34 mouse cellular contexts compared by ENCODE assay signal in genomic region chr16:4796631-4797030, GRCm38 (mm10). TPM values are rescaled to one million over a fixed set of nuclear protein-coding genes. Genes with fewer than 3 reads are reported as not detected.
DNase-seq lines count a peak whose midpoint lies in the region; ATAC-seq and TF ChIP-seq lines count a peak whose summit lies in the region.
"Had no signal": no experiment of that assay in that cellular context is flagged by ENCODE, and none has a peak within 500 bp of the region (broad histone marks: within the 10 kb centered on the region; RNA-seq: fewer than 3 reads in every experiment).

No protein-coding gene starts in this region.

- H3K4me3 ChIP-seq in gastrocnemius, adult 2 months = no peak overlapping the region
- H3K4me3 ChIP-seq in lung, postnatal 0 days (ENCODE audit: low read depth, low read length) = no peak overlapping the region
- no peak overlapping the region for H3K4me3 ChIP-seq in lung, adult 2 months (replicated peaks; ENCODE audit: extremely low read depth, low read depth, low read length)
- H3K4me3 ChIP-seq in forebrain, embryonic 10.5 days = no peak overlapping the region
- H3K4me3 ChIP-seq: erythroblast, embryonic 14.5 days; forebrain, embryonic 13.5 days; heart, adult 2 months; heart, embryonic 15.5 days had no signal

- H3K4me2 ChIP-seq in lung, postnatal 0 days (replicated peaks; ENCODE audit: low read depth, low read length) = no peak overlapping the region
- H3K4me2 ChIP-seq: forebrain, embryonic 13.5 days; heart, embryonic 11.5 days; heart, embryonic 15.5 days; hindbrain, embryonic 14.5 days had no signal

- no peaks in the 10 kb centered on the region for H3K9me3 ChIP-seq in lung, postnatal 0 days (ENCODE audit: low read length)
- no peaks in the 10 kb centered on the region; the same call in 1 of the 2 replicates for H3K9me3 ChIP-seq in forebrain, embryonic 10.5 days
- H3K9me3 ChIP-seq: forebrain, embryonic 13.5 days; G1E; heart, embryonic 15.5 days had no signal

- no peak overlapping the region for H3K9ac ChIP-seq in lung, postnatal 0 days (replicated peaks; ENCODE audit: low read depth)
- H3K9ac ChIP-seq: forebrain, embryonic 13.5 days; heart, embryonic 15.5 days; hindbrain, embryonic 14.5 days had no signal

- no peak for TF ChIP-seq POLR2A in lung, adult 2 months (IDR thresholded peaks at IDR 0.05; ENCODE audit: borderline replicate concordance, extremely low read depth, low read depth, low read length)

- no peak for DNase-seq in gastrocnemius, adult 2 months
- DNase-seq in gastrocnemius, postnatal 36 days = no peak
- DNase-seq in lung, postnatal 0 days (ENCODE audit: low spot score) = peak; percentile 60
- DNase-seq in lung, adult 2 months = no peak
- DNase-seq in NIH3T3 (ENCODE audit: low read depth) = peak; percentile 62
- DNase-seq in forebrain, embryonic 10.5 days (ENCODE audit: extremely low spot score, low spot score) = no peak
- DNase-seq: adrenal gland, adult 8-10 months; adrenal gland, postnatal 25 days; B cell, adult 2 months; cerebellum, adult 11-12 months; cerebellum, adult 8-10 months; cerebellum, postnatal 10 days; cerebellum, postnatal 36 days; embryo, embryonic 11 days; gastrocnemius, postnatal 14 days; heart, adult 2 months; heart, postnatal 14 days; heart, postnatal 4 days; kidney, adult 18-20 months had no signal

- no peaks in the 10 kb centered on the region for H3K4me1 ChIP-seq in lung, postnatal 0 days (ENCODE audit: insufficient read depth, low read depth, low read length)
- H3K4me1 ChIP-seq in lung, adult 2 months (ENCODE audit: control insufficient read depth, insufficient read depth, low read length) = no peaks in the 10 kb centered on the region
- no peaks in the 10 kb centered on the region for H3K4me1 ChIP-seq in forebrain, embryonic 10.5 days
- H3K4me1 ChIP-seq: forebrain, embryonic 13.5 days; heart, embryonic 15.5 days had no signal

- no peak for TF ChIP-seq CTCF in gastrocnemius, adult 2 months (IDR thresholded peaks at IDR 0.05)
- no peak for TF ChIP-seq CTCF in lung, postnatal 0 days (IDR thresholded peaks at IDR 0.05)
- TF ChIP-seq CTCF in lung, adult 2 months (IDR thresholded peaks at IDR 0.05; ENCODE audit: insufficient read depth, low read length) = no peak

- intact Hi-C loops in gastrocnemius, adult 2 months (cut with DNase I) = loop anchor here (5.0 kb wide), 1 partner anchor 41 kb away; the partner anchor contains the start of gene 4930562C15Rik
- intact Hi-C loops in gastrocnemius, postnatal 36 days (cut with DNase I) = no loop called here

- no peak for TF ChIP-seq EP300 in lung, postnatal 0 days (IDR thresholded peaks at IDR 0.05)

- no peaks in the 10 kb centered on the region for H3K27me3 ChIP-seq in lung, postnatal 0 days (replicated peaks; ENCODE audit: insufficient read depth, low read length)
- no peaks in the 10 kb centered on the region for H3K27me3 ChIP-seq in forebrain, embryonic 10.5 days (ENCODE audit: poor library complexity, severe bottlenecking)
- H3K27me3 ChIP-seq: CH12.LX; forebrain, embryonic 13.5 days; heart, embryonic 15.5 days had no signal

- ATAC-seq in lung, postnatal 0 days = peak; percentile 59
- ATAC-seq: activated CD4-positive, CD25-positive, alpha-beta regulatory T cell, adult 4 months; forebrain, embryonic 13.5 days; forebrain, embryonic 16.5 days; hindbrain, postnatal 0 days; inflammation-experienced regulatory T-cells, adult 6 months; intestine, embryonic 16.5 days had no signal

- H3K36me3 ChIP-seq in lung, postnatal 0 days (ENCODE audit: insufficient read depth, low read length) = no peaks in the 10 kb centered on the region
- H3K36me3 ChIP-seq in forebrain, embryonic 10.5 days (replicated peaks) = no peaks in the 10 kb centered on the region
- H3K36me3 ChIP-seq: G1E; heart, embryonic 15.5 days had no signal

- WGBS in lung, postnatal 0 days = 53% methylated on average over 4 of the region's 4 CpGs
- WGBS in lung, adult 2 months = 61% methylated on average over 4 of the region's 4 CpGs
- 87% methylated on average over 4 of the region's 4 CpGs for WGBS in forebrain, embryonic 10.5 days

- H3K27ac ChIP-seq in gastrocnemius, adult 2 months = peak overlapping the region; percentile 48; the same call in 1 of the 2 replicates
- H3K27ac ChIP-seq in lung, postnatal 0 days (ENCODE audit: low read length) = no peak overlapping the region
- H3K27ac ChIP-seq in forebrain, embryonic 10.5 days = no peak overlapping the region
- H3K27ac ChIP-seq: forebrain, embryonic 13.5 days; heart, adult 2 months; heart, embryonic 15.5 days; hindbrain, embryonic 14.5 days; hindbrain, postnatal 0 days had no signal

RNA-seq across cellular contexts. Expression of gene Cdip1, which starts 6.5 kb away (rescaled TPM):
- total RNA-seq in gastrocnemius, adult 2 months (2021) = 10 to 100 TPM; 69.3 to 82.9 TPM
- total RNA-seq in gastrocnemius, postnatal 36 days (2021) = 10 to 100 TPM; 63.2 to 80.0 TPM
- polyA plus RNA-seq in lung, postnatal 0 days (2015; fragmentation: Nextera tagmentation; extraction: Ambion mirVana) = 57.5 and 68.2 TPM in 2 replicates
- 76.7 and 93.0 TPM in 2 replicates for polyA plus RNA-seq in lung, adult 2 months (2012; rRNA removed)
- 110 and 112 TPM in 2 replicates for polyA plus RNA-seq in forebrain, embryonic 10.5 days (2016; fragmentation: Nextera tagmentation; extraction: Ambion mirVana)

RNA-seq across cellular contexts. Expression of gene 4930562C15Rik, which starts 38.6 kb away (rescaled TPM):
- total RNA-seq in gastrocnemius, adult 2 months (2021) = not detected
- total RNA-seq in gastrocnemius, postnatal 36 days (2021) = not detected
- polyA plus RNA-seq in lung, postnatal 0 days (2015; fragmentation: Nextera tagmentation; extraction: Ambion mirVana) = 2.2 and 2.4 TPM in 2 replicates
- polyA plus RNA-seq in lung, adult 2 months (2012; rRNA removed) = 4.9 and 5.2 TPM in 2 replicates
- polyA plus RNA-seq in forebrain, embryonic 10.5 days (2016; fragmentation: Nextera tagmentation; extraction: Ambion mirVana) = 0.22 and 0.25 TPM in 2 replicates
- total RNA-seq: adrenal gland, postnatal 25 days; gastrocnemius, adult 18-20 months; gastrocnemius, postnatal 14 days; heart, adult 2 months; heart, postnatal 4 days; hindbrain, postnatal 0 days had no signal
- polyA plus RNA-seq: brain, embryonic 14.5 days; cortical plate, adult 2 months; erythroblast, embryonic 14.5 days; G1E had no signal

Comparison
In these comparisons a context has a peak if more than half of its experiments do, and no peak if none do; other contexts are left out.
1. DNase-seq: peak in lung, postnatal 0 days (single experiment) and NIH3T3 (single experiment); none in gastrocnemius, adult 2 months (single experiment), gastrocnemius, postnatal 36 days (0 of 2), lung, adult 2 months (single experiment) and forebrain, embryonic 10.5 days (single experiment).